ENCODE assay signal across 17 mouse cellular contexts in the genomic region with DNA sequence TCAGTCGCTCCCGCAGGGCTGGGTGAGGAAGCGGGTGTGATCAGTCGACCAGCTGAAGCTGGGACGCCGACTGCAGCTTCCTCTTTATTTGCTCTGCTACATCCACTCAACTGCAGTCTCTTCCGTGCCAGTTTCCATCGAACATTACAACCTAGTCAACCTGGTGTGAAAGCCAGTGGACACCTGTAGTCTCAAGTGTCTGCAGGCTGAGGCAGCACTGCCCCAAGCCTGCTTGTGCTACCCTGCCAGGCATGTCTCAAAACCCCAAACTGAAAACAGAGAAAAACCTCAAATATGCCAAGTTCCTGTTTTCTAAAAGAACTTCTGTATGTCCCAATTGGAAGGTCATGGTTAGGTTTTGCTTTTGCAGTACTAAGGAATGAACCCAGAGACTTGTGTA. TPM values are rescaled to one million over a fixed set of nuclear protein-coding genes. Genes with fewer than 3 reads are reported as not detected.
DNase-seq lines count a peak whose midpoint lies in the region; ATAC-seq and TF ChIP-seq lines count a peak whose summit lies in the region.
"Had no signal": no experiment of that assay in that cellular context is flagged by ENCODE, and none has a peak within 500 bp of the region (broad histone marks: within the 10 kb centered on the region; RNA-seq: fewer than 3 reads in every experiment).

No protein-coding gene starts in this region.

- H3K4me3 ChIP-seq in kidney, adult 2 months (ENCODE audit: insufficient read depth, low read depth, low read length): peak overlapping the region; percentile 28; the same call in 1 of the 2 replicates
- no peak overlapping the region for H3K4me3 ChIP-seq in heart, embryonic 10.5 days
- H3K4me3 ChIP-seq: embryonic facial prominence, embryonic 13.5 days; forebrain, embryonic 13.5 days; heart, embryonic 15.5 days; hindbrain, embryonic 15.5 days; limb, embryonic 15.5 days; midbrain, embryonic 15.5 days had no signal

- no peak for TF ChIP-seq POLR2A in kidney, adult 2 months (IDR thresholded peaks at IDR 0.05; ENCODE audit: low read depth, low read length)

- H3K27me3 ChIP-seq in kidney, adult 2 months (replicated peaks; ENCODE audit: control insufficient read depth, insufficient read depth, low read length): no peaks in the 10 kb centered on the region
- H3K27me3 ChIP-seq in heart, embryonic 10.5 days (ENCODE audit: insufficient read depth, poor library complexity, severe bottlenecking): no peaks in the 10 kb centered on the region
- H3K27me3 ChIP-seq: embryonic facial prominence, embryonic 13.5 days; forebrain, embryonic 13.5 days; heart, embryonic 15.5 days; hindbrain, embryonic 15.5 days; limb, embryonic 15.5 days; midbrain, embryonic 15.5 days had no signal

- no peaks in the 10 kb centered on the region for H3K9me3 ChIP-seq in heart, embryonic 10.5 days
- H3K9me3 ChIP-seq: embryonic facial prominence, embryonic 13.5 days; forebrain, embryonic 13.5 days; heart, embryonic 15.5 days; hindbrain, embryonic 15.5 days; limb, embryonic 15.5 days; midbrain, embryonic 15.5 days had no signal

- WGBS in kidney, adult 2 months: 74% methylated on average over 8 of the region's 8 CpGs
- 78% methylated on average over 8 of the region's 8 CpGs for WGBS in heart, embryonic 10.5 days

- H3K36me3 ChIP-seq in kidney, adult 2 months (ENCODE audit: control insufficient read depth, insufficient read depth, low read length): peaks cover 2% of the 10 kb centered on the region; the same call in 1 of the 2 replicates
- H3K36me3 ChIP-seq in heart, embryonic 10.5 days: peaks cover 62% of the 10 kb centered on the region

- DNase-seq in kidney, adult 2 months: no peak
- DNase-seq in kidney, postnatal 25 days: no peak
- peak; percentile 84 for DNase-seq in A20 (ENCODE audit: low read depth, low spot score)
- peak; percentile 5 to 60 for DNase-seq in monocyte, adult 2 months (ENCODE audit: low read depth in 1 of 2, low spot score in 2 of 2)
- DNase-seq in left cerebral cortex, adult 18-20 months (ENCODE audit: low spot score in 2 of 2): no peak
- no peak for DNase-seq in urinary bladder, adult 18-20 months (ENCODE audit: low spot score in 2 of 2)
- DNase-seq in heart, embryonic 10.5 days (ENCODE audit: low spot score): no peak
- DNase-seq: cerebellum, postnatal 10 days; kidney, postnatal 10 days; right cerebral cortex, postnatal 14 days had no signal

- H3K4me1 ChIP-seq in kidney, adult 2 months (ENCODE audit: control insufficient read depth, insufficient read depth, low read length): no peaks in the 10 kb centered on the region; the same call in 1 of the 2 replicates
- no peaks in the 10 kb centered on the region for H3K4me1 ChIP-seq in heart, embryonic 10.5 days
- H3K4me1 ChIP-seq: embryonic facial prominence, embryonic 13.5 days; forebrain, embryonic 13.5 days; heart, embryonic 15.5 days; hindbrain, embryonic 15.5 days; limb, embryonic 15.5 days; midbrain, embryonic 15.5 days had no signal

- ATAC-seq in hematopoietic stem cell, adult 5-6 weeks (replicated peaks in 1 of 2; ENCODE audit: insufficient read depth in 1 of 2, low FRiP score in 2 of 2, low TSS enrichment in 1 of 2, low read depth in 1 of 2, poor library complexity in 2 of 2, severe bottlenecking in 2 of 2): peak; percentile 81 to 87
- ATAC-seq: forebrain, embryonic 13.5 days; midbrain, embryonic 15.5 days had no signal

- H3K27ac ChIP-seq in kidney, adult 2 months (ENCODE audit: insufficient read depth, low read depth, low read length): no peak overlapping the region
- no peak overlapping the region for H3K27ac ChIP-seq in heart, embryonic 10.5 days
- H3K27ac ChIP-seq: embryonic facial prominence, embryonic 13.5 days; forebrain, embryonic 13.5 days; heart, embryonic 15.5 days; hindbrain, embryonic 15.5 days; limb, embryonic 15.5 days; midbrain, embryonic 15.5 days had no signal

- TF ChIP-seq CTCF in kidney, adult 2 months (conservative IDR thresholded peaks at IDR 0.05; ENCODE audit: insufficient read depth, insufficient read length, low read depth, low read length): no peak

RNA-seq across cellular contexts. Expression of gene Cnih4, which starts 25.7 kb away (rescaled TPM):
- polyA plus RNA-seq in kidney, adult 2 months (2012; rRNA removed): 18.0 and 26.1 TPM in 2 replicates
- 68.4 and 80.9 TPM in 2 replicates for total RNA-seq in hematopoietic stem cell, adult 5-6 weeks (2017)
- total RNA-seq in left cerebral cortex, adult 18-20 months (2021): 10 to 100 TPM; 28.7 to 33.3 TPM
- 150 and 166 TPM in 2 replicates for polyA plus RNA-seq in heart, embryonic 10.5 days (2016; fragmentation: Nextera tagmentation; extraction: Ambion mirVana)

RNA-seq across cellular contexts. Expression of gene Nvl, which starts 26.2 kb away (rescaled TPM):
- 6.3 and 6.6 TPM in 2 replicates for polyA plus RNA-seq in kidney, adult 2 months (2012; rRNA removed)
- 27.7 and 34.4 TPM in 2 replicates for total RNA-seq in hematopoietic stem cell, adult 5-6 weeks (2017)
- total RNA-seq in left cerebral cortex, adult 18-20 months (2021): 10 to 100 TPM; 30.0 to 31.9 TPM
- 26.1 and 33.5 TPM in 2 replicates for polyA plus RNA-seq in heart, embryonic 10.5 days (2016; fragmentation: Nextera tagmentation; extraction: Ambion mirVana)

RNA-seq across cellular contexts. Expression of gene Wdr26, which starts 41.6 kb away (rescaled TPM):
- 28.5 and 32.1 TPM in 2 replicates for polyA plus RNA-seq in kidney, adult 2 months (2012; rRNA removed)
- total RNA-seq in hematopoietic stem cell, adult 5-6 weeks (2017): 95.9 and 106 TPM in 2 replicates
- total RNA-seq in left cerebral cortex, adult 18-20 months (2021): 10 to 100 TPM; 98.1 to 98.9 TPM
- 24.4 and 26.3 TPM in 2 replicates for polyA plus RNA-seq in heart, embryonic 10.5 days (2016; fragmentation: Nextera tagmentation; extraction: Ambion mirVana)

Comparison
In these comparisons a context has a peak if more than half of its experiments do, and no peak if none do; other contexts are left out.
1. DNase-seq: peak in A20 (single experiment) and monocyte, adult 2 months (2 of 2); none in kidney, adult 2 months (single experiment), kidney, postnatal 25 days (0 of 2), left cerebral cortex, adult 18-20 months (0 of 2), urinary bladder, adult 18-20 months (0 of 2) and heart, embryonic 10.5 days (single experiment).